Mouse (Mus musculus): ENCODE measurements around the gene Stk38l.

Gene Stk38l

GRCm38 (mm10) chr6:146724581-146725383, at the start of gene Stk38l:
TSS of gene Stk38l (plus strand) at chr6:146724995.
- DNase-seq, result peak; percentile 96

DNA sequence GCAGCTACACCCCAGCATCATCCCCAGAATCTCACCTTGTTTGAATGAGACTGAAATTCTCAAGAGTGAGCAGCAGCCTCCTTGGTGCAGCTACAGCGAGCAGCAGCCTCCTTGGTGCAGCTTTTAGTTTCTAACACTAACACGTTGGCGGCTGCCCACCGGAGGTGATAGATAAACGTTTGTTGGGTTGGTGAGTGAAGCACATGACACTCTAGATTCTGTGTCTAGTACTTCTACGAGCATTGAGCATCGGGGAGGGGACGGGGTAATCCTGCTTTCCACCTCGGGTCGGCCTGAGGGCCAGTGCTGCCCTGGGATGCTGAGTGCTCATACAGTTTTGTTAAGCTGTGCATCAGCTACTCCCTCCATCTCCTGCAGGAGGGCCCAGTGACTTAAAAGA, 47.9 kb upstream of the Stk38l start:
- no peak for DNase-seq

DNA sequence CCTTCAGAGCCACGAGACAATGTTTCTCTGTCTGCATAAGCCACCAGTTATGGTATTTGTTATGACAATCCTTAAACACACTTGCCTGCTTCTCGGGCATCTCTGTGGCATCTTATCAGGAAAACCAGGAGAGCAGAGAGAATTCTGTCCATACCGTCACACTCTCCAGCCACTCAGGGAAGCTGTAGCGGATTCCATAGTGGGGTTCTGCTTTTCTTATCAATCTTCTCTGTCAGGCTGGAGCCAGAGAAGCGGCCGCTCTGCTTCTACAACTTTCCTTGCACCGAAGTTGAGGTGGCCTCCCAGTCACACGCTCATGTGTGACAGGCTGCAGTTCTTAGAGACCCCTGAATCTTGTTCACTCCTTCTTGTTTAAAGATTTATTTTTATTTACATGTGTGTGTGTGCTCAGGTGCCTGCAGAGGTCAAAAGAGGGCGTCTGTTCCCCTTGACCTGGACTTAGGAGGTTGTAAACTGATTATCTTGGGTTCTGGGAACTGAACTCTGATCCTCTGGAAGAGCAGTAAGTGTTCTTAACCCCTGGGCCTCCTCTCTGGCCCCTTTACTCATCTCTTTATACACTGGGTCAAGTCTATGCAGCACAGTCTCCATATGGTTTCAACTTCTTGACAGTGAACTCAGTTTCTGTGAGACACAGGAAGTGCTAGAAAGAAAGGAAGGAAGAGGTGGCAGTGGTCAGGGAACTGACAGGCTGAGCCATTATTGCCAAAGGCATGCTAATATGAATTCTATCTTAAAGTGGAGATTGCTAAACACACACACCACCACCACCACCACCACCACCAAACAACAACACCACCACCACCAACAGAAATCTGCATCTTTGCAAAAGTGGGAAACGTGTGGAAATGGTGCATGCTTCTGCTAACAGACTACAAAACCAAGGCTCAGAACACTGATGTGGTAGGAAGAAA, 46.4 kb upstream of the Stk38l start:
- no peak for DNase-seq

GRCm38 (mm10) chr6:146683881-146684280, 40.9 kb upstream of the Stk38l start:
- no peak for DNase-seq

DNA sequence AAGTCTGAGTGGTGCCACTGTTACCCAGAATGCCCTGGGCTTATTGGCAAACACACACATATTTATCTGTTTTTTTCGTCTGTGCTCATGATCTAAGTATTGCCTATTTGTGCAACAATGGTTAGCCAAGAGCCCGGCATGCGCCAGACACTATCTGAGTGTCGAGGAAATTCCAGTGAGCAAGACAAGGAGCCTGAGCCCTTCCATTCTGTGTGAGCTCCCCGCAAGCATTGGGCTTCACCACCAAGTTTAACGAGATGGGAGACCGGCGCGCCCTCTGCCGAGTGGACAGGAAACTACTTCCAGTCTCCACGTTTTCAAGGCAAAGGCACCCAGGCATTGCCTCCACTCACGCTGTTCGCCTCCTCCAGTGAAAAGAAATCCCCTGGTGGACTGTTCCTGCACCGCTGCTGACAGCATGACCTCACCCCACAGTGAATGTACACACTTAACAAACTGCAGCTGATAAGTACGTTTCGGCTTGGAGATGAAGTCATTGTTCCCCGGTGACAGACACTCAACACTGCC, 39.0 kb upstream of the Stk38l start:
- DNase-seq, result peak; percentile 14

DNA sequence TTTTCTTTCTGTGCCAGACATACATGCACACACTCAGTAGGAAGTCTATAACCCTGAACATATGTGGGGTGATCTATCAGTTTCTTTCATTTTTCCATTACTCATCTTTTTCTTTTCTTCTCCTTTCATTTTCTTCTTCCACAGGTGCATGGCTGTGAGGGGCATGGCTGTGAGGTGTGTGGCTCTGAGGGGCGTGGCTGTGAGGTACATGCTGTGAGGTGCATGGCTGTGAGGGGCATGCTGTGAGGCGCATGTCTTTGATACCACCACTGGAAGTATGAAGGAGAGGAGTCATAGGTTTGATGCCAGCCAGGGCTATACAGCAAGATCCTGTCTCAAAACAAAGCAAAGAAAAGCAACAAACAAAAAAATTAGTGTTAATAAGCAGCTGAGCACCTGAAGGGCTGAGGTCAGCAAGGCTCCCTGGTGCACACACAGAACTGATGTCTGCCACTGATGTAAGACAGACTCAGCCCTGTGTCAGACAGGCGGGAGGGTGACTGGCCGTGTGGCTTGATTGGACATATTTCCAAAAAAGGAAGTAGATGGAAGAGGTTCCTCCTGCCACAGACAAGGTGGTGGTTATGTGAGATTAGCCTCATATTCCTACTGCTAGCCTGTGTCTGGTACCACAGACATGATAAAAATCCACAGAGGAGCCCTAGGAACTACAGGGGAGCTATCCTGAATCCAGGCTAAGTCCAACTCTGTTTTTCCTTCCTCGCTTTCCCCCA, 38.2 kb upstream of the Stk38l start:
- no peak for DNase-seq

DNA sequence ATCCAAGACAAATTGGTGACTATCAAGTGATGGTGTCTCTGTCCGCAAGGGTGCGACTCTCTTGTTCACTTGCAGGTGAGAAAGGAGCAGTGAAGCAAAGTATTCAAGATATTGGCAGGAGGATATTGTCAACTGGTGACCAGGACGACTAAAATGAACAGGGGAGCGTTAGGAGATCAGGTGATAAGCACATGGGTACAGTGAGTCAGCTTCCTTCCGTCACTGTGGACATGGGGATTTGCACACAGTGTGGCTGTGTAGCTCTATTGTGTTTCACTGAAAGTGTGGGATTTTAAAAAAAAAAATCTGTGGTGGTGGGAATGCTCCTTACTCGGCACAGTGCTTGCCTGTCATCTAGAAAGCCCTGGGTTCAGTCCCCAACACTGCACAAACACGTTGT, 36.8 kb upstream of the Stk38l start:
- no peak for DNase-seq

DNA sequence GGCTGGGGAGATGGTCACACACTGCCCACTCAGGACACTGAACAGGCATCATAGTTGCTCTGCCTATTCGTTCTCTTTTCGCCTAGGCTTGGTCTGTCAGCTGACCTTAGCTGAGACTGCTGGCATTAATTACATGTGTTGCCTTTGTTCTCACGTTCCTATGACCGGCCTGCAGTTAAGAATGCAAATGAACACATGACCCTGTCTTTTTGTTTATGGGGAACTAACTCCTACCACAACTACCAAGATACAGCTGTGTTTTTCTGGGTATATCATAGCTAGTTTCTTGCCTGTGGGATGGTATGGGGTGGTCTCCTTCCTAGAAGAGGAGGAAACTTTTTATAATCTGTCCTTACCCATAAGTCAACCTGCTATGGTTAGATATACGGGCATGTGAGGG, 35.9 kb upstream of the Stk38l start:
- no peak for DNase-seq

DNA sequence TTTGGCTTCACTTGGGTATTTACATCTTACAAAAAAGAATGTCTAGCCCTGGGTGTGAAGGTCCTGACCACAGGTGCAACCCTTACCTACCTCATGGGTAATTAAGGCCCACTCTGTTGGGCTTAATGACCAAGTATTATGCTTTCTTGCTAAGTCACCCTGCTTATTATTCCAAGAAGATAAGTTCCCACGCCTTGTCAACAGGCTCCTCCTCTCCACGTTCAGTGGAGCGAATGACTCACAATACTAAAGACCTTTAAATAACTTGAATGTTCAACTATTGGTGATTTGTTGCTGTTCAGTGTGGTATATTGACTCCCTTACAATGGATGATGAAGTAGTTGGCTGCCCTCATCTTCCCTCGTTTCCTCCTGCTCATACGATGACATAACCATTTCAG, 27.0 kb upstream of the Stk38l start:
- no peak for DNase-seq

DNA sequence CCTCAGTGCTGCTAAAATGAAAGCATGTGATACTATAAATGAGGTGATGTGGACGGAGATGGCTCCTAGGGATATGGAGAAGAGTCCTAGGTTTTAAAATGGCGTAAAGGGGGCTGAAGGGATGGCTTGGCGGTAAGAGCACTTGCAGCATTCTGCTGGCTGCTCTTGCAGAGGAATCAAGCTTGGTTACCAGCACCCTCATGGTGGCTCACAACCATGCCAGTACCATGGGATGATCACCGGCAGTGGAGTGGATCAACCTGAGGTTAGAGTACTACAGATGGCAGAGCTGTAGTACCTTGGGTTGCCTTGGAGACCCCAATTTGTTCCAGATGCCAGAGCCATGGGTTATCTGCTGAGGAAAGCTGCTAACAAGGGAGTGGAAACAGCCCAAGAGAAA, 26.4 kb upstream of the Stk38l start:
- no peak for DNase-seq

- no peak for DNase-seq
Observed at GRCm38 (mm10) chr6:146700461-146700860, 24.3 kb upstream of the Stk38l start.

GRCm38 (mm10) chr6:146702126-146702881, 22.5 kb upstream of the Stk38l start:
- DNase-seq, result peak; percentile 14

GRCm38 (mm10) chr6:146703351-146703750, 21.4 kb upstream of the Stk38l start:
- no peak for DNase-seq

DNA sequence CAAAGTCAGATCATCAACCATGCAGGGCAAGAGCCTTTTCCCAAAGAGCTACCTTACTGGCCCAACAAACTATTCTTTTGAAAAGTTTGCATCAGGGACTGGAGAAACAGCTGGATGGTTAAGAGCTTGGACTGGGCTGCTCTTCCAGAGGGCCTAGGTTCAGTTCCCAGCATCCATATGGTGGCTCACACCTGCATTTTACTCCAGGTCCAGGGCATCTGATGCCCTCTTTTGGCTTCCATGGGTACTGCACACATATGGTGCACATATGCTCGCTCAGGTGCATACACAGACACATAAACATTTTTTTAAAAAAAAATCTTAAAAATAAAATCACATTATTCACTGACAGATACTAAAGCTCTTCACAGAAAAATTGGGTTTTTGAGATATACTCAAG, 19.2 kb upstream of the Stk38l start:
- DNase-seq, result no peak

- no peak for DNase-seq
Observed at GRCm38 (mm10) chr6:146719606-146720005, 5.2 kb upstream of the Stk38l start.

DNA sequence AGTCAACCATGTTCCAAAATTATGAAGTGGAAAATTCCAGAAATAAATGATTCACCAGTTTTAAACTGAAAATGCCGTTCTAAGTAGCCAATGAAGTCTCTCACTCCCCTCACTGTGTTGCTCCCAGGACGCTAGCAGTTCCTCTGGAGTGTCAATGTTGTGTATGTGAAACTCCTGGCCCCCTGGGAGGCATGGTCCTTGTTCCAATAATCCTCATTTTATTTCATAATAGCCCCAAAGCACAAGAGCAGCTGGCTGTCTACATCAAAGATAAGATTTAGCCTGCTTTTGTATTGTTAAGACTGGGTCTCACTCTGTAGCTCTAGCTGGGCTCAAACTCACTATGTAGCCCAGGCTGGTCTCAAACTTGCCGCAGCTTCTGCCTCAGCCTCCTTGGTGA, 990 bp upstream of the Stk38l start:
- no peak for DNase-seq

DNA sequence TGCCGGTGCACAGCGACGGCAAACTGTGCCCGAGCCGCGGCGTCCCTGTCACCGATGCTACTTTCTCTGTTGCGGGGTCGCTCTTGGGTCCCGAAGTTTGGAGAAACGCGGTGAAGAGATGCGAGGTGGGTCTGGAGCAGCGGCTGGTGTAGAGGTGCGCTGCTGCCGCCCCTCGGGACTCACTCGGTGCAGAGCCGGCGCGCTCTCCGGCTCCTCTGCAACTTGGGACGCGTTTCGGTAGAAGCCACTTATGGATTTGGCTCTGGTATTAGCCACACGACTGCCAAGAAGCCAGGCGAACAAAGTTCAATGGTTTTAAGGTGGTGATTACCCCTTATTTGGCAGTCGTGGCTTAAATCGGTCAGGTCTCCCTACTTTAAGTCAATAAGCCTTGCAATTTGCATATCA, 593 bp downstream of the Stk38l start:
- DNase-seq, result peak; percentile 44

DNA sequence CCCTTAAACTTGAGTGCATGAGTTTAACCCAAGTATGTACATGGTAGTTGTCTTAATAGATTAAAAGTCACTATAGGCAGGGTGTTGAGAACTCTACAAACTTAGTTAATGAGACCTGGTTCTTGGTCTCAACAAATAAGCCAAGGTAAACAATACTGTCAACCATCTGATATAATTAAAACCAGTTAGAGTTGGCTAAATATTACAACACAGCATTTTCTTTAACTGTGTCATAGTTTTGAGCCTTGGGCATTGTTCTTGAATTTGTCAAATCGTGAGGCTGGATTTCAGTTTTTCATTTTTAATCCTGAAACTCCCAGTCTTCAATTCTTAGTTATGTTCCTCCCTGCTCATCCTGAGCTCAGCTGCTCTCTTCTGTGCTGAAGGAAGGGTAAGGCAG, 6.2 kb downstream of the Stk38l start:
- no peak for DNase-seq

DNA sequence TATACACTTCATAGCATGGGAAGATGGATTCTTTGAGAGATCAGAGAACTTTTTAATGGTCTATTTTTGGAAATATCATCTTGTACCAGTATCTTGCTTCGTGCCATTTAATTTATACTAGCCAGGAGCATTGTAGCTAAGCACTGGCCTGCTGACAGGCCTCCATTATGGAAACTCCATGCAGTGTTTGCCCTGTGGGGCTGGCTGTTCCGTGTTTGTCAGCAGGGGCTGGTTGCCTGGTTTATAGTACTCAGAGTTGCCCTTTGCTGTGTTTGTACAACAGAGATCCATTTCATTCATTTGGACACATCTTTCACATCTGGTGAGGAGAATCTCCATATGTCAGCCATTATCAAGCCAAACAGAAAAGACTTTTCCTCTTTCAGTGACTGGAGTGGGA, 6.9 kb downstream of the Stk38l start:
- no peak for DNase-seq

GRCm38 (mm10) chr6:146732232-146732631, 7.4 kb downstream of the Stk38l start:
- no peak for DNase-seq

DNA sequence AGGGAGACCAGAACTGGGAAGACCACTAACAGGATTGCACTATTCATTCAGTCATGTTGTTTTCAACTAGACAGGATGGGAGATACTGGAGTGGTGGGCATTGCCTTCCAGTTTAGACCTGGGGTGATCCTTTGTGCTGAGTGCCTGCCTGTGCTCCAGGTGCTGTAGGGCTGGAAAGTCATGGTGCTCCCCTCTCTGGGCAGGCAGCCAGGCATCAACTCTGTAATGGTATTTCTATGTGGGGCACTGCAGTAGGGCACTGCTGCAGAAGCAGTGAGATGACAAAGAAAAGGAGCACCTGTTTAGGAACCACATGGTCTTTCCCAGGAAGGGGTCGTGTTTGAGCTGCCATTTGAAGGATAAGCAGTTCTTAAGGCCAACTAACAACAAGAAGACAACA, 7.9 kb downstream of the Stk38l start:
- peak; percentile 20 for DNase-seq

DNA sequence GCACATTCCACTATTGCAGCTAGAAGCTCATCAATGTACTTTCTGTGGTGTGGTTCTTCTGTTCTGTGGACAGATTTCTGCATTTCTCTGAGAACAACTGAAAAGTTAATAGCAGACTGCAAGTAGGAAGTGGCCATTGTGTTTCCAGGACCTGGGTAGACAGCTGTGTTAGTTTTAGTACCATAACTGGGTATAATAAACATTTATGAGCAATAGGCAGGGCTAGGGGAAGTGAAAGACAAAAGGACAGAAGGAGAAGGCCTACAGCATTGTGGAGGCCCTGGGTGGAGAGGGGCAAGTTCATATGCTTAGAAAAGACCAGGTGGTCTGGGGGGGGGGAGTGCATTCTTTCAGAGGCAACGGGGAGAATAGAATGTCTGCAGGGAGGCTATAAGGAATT, 8.8 kb downstream of the Stk38l start:
- DNase-seq, result no peak

All from kidney, postnatal 14 days (tissue).